Mouse (Mus musculus) heart, postnatal 0 days (tissue): Measurements from ENCODE around the gene Twf1. TPM values are rescaled to one million over a fixed set of nuclear protein-coding genes. Genes with fewer than 3 reads are reported as not detected.

Experiments used
- ATAC-seq: fragments of 200-750 bp; cut with Nextera tagmentation; 2 replicates; pipeline ENCODE4 v1.8.0; 2017; ENCODE audit warnings: low read depth, moderate number of reproducible peaks, moderate library complexity; ENCODE audit not compliant: insufficient read depth
- DNase-seq: peaks from one replicate; pipeline ENCODE4 v3.0.0-alpha.2; 2016; ENCODE audit warnings: low spot score
- H3K27ac ChIP-seq: fragments of 300-500 bp; sonication (generic); 2 replicates; pipeline ENCODE4 v1.5.1; 2014; ENCODE audit warnings: low read depth, mild to moderate bottlenecking
- H3K27me3 ChIP-seq: fragments of 300-500 bp; sonication (generic); 2 replicates; pipeline ENCODE4 v1.6.1; 2014; ENCODE audit warnings: low read length, mixed read lengths; ENCODE audit not compliant: control insufficient read depth, insufficient read depth
- H3K36me3 ChIP-seq: fragments of 300-500 bp; sonication (generic); replicated peaks from 2 replicates; pipeline ENCODE4 v1.6.1; 2014; ENCODE audit warnings: low read length, mixed read lengths; ENCODE audit not compliant: control insufficient read depth, insufficient read depth
- H3K4me1 ChIP-seq: fragments of 300-500 bp; sonication (generic); 2 replicates; pipeline ENCODE4 v1.6.1; 2014; ENCODE audit warnings: antibody characterized with exemption; ENCODE audit not compliant: control insufficient read depth, insufficient read depth
- H3K4me2 ChIP-seq: fragments of 300-500 bp; sonication (generic); 2 replicates; pipeline ENCODE4 v1.6.1; 2014; ENCODE audit warnings: low read depth, mild to moderate bottlenecking, low read length, moderate library complexity
- H3K4me3 ChIP-seq: fragments of 300-500 bp; sonication (generic); 2 replicates; pipeline ENCODE4 v1.5.1; 2014; ENCODE audit warnings: low read depth, low read length
- H3K9ac ChIP-seq: fragments of 300-500 bp; sonication (generic); replicated peaks from 2 replicates; pipeline ENCODE4 v1.6.1; 2014; ENCODE audit warnings: low read depth, low read length, mixed read lengths
- H3K9me3 ChIP-seq: fragments of 300-500 bp; sonication (generic); replicated peaks from 2 replicates; pipeline ENCODE4 v1.6.1; 2016; ENCODE audit warnings: low read length; ENCODE audit not compliant: control insufficient read depth
- CTCF ChIP-seq: IDR thresholded peaks from 2 replicates; pipeline ENCODE4 v1.5.1; 2016; ENCODE audit warnings: antibody characterized with exemption, control low read depth, low read depth
- EP300 ChIP-seq: IDR thresholded peaks from 2 replicates; pipeline ENCODE4 v1.6.1; 2016; ENCODE audit warnings: antibody characterized with exemption, low read depth
- WGBS: fragments of 180-500 bp; shearing (Covaris S2); extraction: QIAGEN DNeasy Blood & Tissue Kit; methylation state at CpG from one replicate; pipeline ENCODE4 v1.1.7; 2014; 5-methylcytosine and 5-hydroxymethylcytosine counted together
- polyA plus RNA-seq: library from polyadenylated mRNA; unstranded; fragments of >200 nt; fragmentation: Nextera tagmentation; extraction: Ambion mirVana; gene quantifications from 2 replicates; pipeline ENCODE4 v1.2.1, GENCODE M21; 2015
- total RNA-seq: library from RNA; depleted of rRNA; stranded (reverse); fragments of >200 nt; gene quantifications from 2 replicates; pipeline ENCODE4 v1.2.3, GENCODE M21; 2014; ENCODE audit warnings: low replicate concordance

Gene Twf1
- total and polyA plus RNA-seq, 2 experiments from 2014 or later: 12.8 to 30.7 TPM

- TF ChIP-seq CTCF (0 out of 2 replicates have a peak, but pooled peaks have one; percentile 4), EP300 (no peak)
- Histone ChIP-seq H3K4me1 (peaks cover 5% of the 10 kb centered on the region; the same call in 1 of the 2 replicates), H3K36me3 (no peaks in the 10 kb centered on the region), H3K9ac (peak within 1 kb of the TSS; percentile 68), H3K27ac (peak within 1 kb of the TSS; percentile 68), H3K9me3 (no peaks in the 10 kb centered on the region), H3K4me2 (peak within 1 kb of the TSS; percentile 74), H3K4me3 (peak within 1 kb of the TSS; percentile 84), H3K27me3 (no peaks in the 10 kb centered on the region)
- under 1% methylated on average over 45 of the region's 45 CpGs for WGBS
- DNase-seq: peak; percentile 96
- ATAC-seq: peak; percentile 98
These were observed 46.2 kb downstream of the Twf1 start, which contains the start of the genes Pus7l and Irak4 for GRCm38 (mm10) chr15:94543409-94544051. Gene Pus7l, minus strand, starts transcription at chr15:94543547. Gene Irak4, plus strand, starts transcription at chr15:94543643.

GRCm38 (mm10) chr15:94542567-94543408 is 46.9 kb downstream of the Twf1 start:
- Histone ChIP-seq H3K27me3 (no peaks in the 10 kb centered on the region), H3K9me3 (no peaks in the 10 kb centered on the region), H3K9ac (peak overlapping the region; percentile 68), H3K4me1 (peaks cover 5% of the 10 kb centered on the region; the same call in 1 of the 2 replicates), H3K4me2 (peak overlapping the region; percentile 74), H3K36me3 (no peaks in the 10 kb centered on the region), H3K27ac (peak overlapping the region; percentile 49), H3K4me3 (peak overlapping the region; percentile 84)
- 5% methylated on average over 20 of the region's 22 CpGs for WGBS
- TF ChIP-seq EP300 (no peak), CTCF (no peak)
- DNase-seq (no peak), ATAC-seq (peak; percentile 85)

- Histone ChIP-seq H3K4me2 (no peak overlapping the region), H3K27me3 (no peaks in the 10 kb centered on the region), H3K4me3 (no peak overlapping the region), H3K27ac (no peak overlapping the region), H3K9ac (no peak overlapping the region), H3K36me3 (no peaks in the 10 kb centered on the region), H3K9me3 (no peaks in the 10 kb centered on the region), H3K4me1 (peaks cover 5% of the 10 kb centered on the region; the same call in 1 of the 2 replicates)
- no peak for DNase-seq
- no peak for ATAC-seq
- TF ChIP-seq EP300: no peak
- no peak for TF ChIP-seq CTCF
- WGBS: 76% methylated on average over 3 of the region's 3 CpGs
These were observed 50.4 kb downstream of the Twf1 start for GRCm38 (mm10) chr15:94539296-94539695.

- TF ChIP-seq EP300 (no peak), CTCF (no peak)
- Histone ChIP-seq H3K9ac (no peak overlapping the region), H3K4me1 (no peaks in the 10 kb centered on the region), H3K27ac (no peak overlapping the region), H3K27me3 (no peaks in the 10 kb centered on the region), H3K36me3 (no peaks in the 10 kb centered on the region; the same call in 1 of the 2 replicates), H3K9me3 (no peaks in the 10 kb centered on the region), H3K4me3 (no peak overlapping the region), H3K4me2 (no peak overlapping the region)
- WGBS: 75% methylated on average over 7 of the region's 7 CpGs
- DNase-seq (no peak), ATAC-seq (no peak)
These were observed 54.2 kb downstream of the Twf1 start for GRCm38 (mm10) chr15:94535521-94535920.

GRCm38 (mm10) chr15:94532956-94533355 is 56.7 kb downstream of the Twf1 start:
- TF ChIP-seq EP300: no peak
- H3K27ac ChIP-seq: no peak overlapping the region
- no peak overlapping the region for H3K9ac ChIP-seq
- 89% methylated on average over 6 of the region's 6 CpGs for WGBS
- no peak overlapping the region for H3K4me2 ChIP-seq
- H3K36me3 ChIP-seq: peaks cover 3% of the 10 kb centered on the region; the same call in 1 of the 2 replicates
- no peaks in the 10 kb centered on the region for H3K9me3 ChIP-seq
- DNase-seq (no peak), ATAC-seq (no peak)
- H3K27me3 ChIP-seq: no peaks in the 10 kb centered on the region
- no peak overlapping the region for H3K4me3 ChIP-seq
- no peaks in the 10 kb centered on the region for H3K4me1 ChIP-seq
